Mouse (Mus musculus): ENCODE results near the gene Park7. TPM values are rescaled to one million over a fixed set of nuclear protein-coding genes. Genes with fewer than 3 reads are reported as not detected.
"Not testable (repeated sequence)": the region's sequence is repeated elsewhere in the genome, so short reads cannot be mapped to it uniquely, and the experiment has no call there.

Park7 gene
- polyA plus RNA-seq, 1 experiment: 112 TPM

DNA sequence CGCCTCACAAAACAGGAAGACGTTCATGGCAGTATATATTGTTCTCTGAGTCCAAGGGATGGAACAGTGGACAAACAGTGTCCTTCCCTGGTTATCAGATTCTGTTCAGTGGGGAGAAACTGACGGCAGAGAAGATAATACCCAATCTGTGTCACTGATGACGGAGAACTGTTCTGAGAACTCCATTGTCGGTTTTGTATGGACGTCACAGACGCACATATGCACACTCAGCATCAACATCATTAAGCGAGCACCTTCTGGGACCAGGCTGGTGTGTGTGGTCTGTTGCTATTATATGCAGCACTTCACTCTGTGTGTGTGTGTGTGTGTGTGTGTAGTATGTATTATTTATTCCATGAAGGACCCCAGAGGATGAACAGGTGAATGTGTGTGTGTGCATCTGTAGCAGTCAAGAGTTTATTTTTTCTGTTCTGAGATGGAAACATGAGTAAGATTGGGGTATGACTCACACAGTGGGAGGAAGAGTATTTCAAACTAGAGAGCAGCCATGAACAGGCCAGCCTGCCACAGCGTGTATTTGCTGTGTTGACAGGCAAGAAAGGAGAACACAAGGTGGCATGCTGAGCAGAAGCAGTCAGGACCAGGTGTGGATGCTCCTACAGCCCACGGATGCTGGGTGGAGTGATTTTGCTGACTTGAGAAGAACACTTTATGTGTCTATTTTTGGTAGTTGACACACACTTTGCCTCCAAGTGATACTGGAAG, 1.1 kb upstream of the Park7 start:
- Histone ChIP-seq H3K4me1 (ENCODE audit: control insufficient read depth, insufficient read depth, low read length) (peaks cover 9% of the 10 kb centered on the region; the same call in 1 of the 2 replicates), H3K4me3 (replicated peaks; ENCODE audit: extremely low read depth, low read depth, low read length) (peak overlapping the region; percentile 96)
- DNase-seq: no peak
- WGBS: 25% methylated on average over 10 of the region's 10 CpGs
- TF ChIP-seq POLR2A (IDR thresholded peaks at IDR 0.05; ENCODE audit: borderline replicate concordance, extremely low read depth, low read depth, low read length) (no peak), CTCF (IDR thresholded peaks at IDR 0.05; ENCODE audit: insufficient read depth, low read length) (no peak)

GRCm38 (mm10) chr4:150913743-150914142, 494 bp downstream of the Park7 start:
- no peak for TF ChIP-seq POLR2A (IDR thresholded peaks at IDR 0.05; ENCODE audit: borderline replicate concordance, extremely low read depth, low read depth, low read length)
- TF ChIP-seq CTCF (IDR thresholded peaks at IDR 0.05; ENCODE audit: insufficient read depth, low read length): no peak
- H3K4me3 ChIP-seq (replicated peaks; ENCODE audit: extremely low read depth, low read depth, low read length): peak overlapping the region; percentile 96
- 11% methylated on average over 12 of the region's 12 CpGs for WGBS
- peaks cover 15% of the 10 kb centered on the region for H3K4me1 ChIP-seq (ENCODE audit: control insufficient read depth, insufficient read depth, low read length)
- no peak for DNase-seq

DNA sequence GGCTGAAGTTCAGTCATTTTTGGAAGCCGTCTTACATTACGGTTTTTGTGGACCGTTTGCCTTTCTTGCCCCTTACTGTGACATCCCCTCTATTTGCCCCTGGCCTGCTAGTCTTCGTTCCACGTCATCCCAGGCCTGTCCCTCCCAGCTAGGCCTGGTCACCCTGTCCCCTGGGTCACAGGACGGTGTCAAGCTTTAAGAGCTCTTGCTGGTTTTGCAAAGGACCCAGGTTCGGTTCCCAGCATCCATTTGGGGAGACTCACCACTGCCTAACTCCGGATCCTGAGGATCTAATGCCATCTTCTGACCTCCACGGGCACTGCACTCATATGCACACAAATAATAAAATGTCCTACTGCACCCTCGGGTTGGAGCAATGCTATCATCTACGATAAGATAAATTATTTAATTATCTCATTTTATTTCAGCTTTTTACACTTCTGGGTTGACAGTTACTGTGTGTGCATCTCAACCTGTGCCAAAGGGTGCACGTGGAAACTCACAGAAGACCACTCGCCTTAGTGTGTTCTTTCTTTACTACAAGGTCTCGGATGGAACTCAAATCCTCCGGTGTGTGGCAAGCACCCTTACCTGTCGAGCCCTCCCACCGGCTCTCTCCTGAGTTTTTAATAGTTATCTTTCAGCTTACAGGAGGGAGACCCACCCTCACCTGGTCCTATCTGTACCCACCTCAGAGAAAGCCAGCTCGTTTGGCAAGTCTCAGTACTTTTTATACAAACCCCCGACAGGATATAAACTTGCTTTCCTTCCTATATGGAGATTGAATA, 3.9 kb downstream of the Park7 start:
- Histone ChIP-seq H3K4me3 (replicated peaks; ENCODE audit: extremely low read depth, low read depth, low read length) (peak overlapping the region; percentile 12), H3K4me1 (ENCODE audit: control insufficient read depth, insufficient read depth, low read length) (peaks cover 15% of the 10 kb centered on the region)
- TF ChIP-seq POLR2A (IDR thresholded peaks at IDR 0.05; ENCODE audit: borderline replicate concordance, extremely low read depth, low read depth, low read length): no peak
- DNase-seq: no peak
- WGBS: 84% methylated on average over 19 of the region's 19 CpGs

GRCm38 (mm10) chr4:150909451-150910156, 4.6 kb downstream of the Park7 start:
- H3K4me1 ChIP-seq (ENCODE audit: control insufficient read depth, insufficient read depth, low read length): peaks cover 9% of the 10 kb centered on the region
- TF ChIP-seq CTCF (IDR thresholded peaks at IDR 0.05; ENCODE audit: insufficient read depth, low read length) (no peak), POLR2A (IDR thresholded peaks at IDR 0.05; ENCODE audit: borderline replicate concordance, extremely low read depth, low read depth, low read length) (peak; percentile 91; the same call in 1 of the 2 replicates)
- under 1% methylated on average over 56 of the region's 56 CpGs for WGBS
- peak; percentile 98 for DNase-seq
- H3K4me3 ChIP-seq (replicated peaks; ENCODE audit: extremely low read depth, low read depth, low read length): peak overlapping the region; percentile 73

- 74% methylated on average over 5 of the region's 5 CpGs for WGBS
- not testable (repeated sequence) for H3K4me3 ChIP-seq (replicated peaks; ENCODE audit: extremely low read depth, low read depth, low read length); H3K4me1 ChIP-seq (ENCODE audit: control insufficient read depth, insufficient read depth, low read length); DNase-seq
Observed at GRCm38 (mm10) chr4:150908512-150908911, 5.7 kb downstream of the Park7 start.

DNA sequence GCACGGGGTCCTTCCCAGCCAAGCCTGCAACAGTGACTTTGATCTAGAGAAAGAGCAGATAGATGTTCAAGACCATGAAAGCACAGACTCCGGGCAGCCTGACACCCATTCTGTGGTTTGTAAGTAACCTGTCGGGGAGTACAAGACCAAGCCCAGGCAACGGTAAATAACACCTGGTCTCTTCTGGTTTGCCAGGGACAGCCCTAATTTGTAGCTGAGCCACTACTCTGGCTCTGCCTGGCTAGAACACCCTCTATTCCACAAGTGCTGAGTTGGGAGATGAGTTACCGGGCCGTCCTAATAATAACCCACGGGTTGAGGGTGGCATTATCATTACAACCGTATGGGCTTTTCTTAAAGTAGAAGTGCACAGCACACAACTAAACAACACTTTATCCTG, 7.1 kb downstream of the Park7 start:
- WGBS: 92% methylated on average over 8 of the region's 8 CpGs
- TF ChIP-seq POLR2A (IDR thresholded peaks at IDR 0.05; ENCODE audit: borderline replicate concordance, extremely low read depth, low read depth, low read length): no peak
- no peak for TF ChIP-seq CTCF (IDR thresholded peaks at IDR 0.05; ENCODE audit: insufficient read depth, low read length)
- DNase-seq: no peak
- Histone ChIP-seq H3K4me1 (ENCODE audit: control insufficient read depth, insufficient read depth, low read length) (peaks cover 6% of the 10 kb centered on the region; the same call in 1 of the 2 replicates), H3K4me3 (replicated peaks; ENCODE audit: extremely low read depth, low read depth, low read length) (no peak overlapping the region)

- TF ChIP-seq CTCF (IDR thresholded peaks at IDR 0.05; ENCODE audit: insufficient read depth, low read length) (no peak), POLR2A (IDR thresholded peaks at IDR 0.05; ENCODE audit: borderline replicate concordance, extremely low read depth, low read depth, low read length) (no peak)
- 88% methylated on average over 14 of the region's 14 CpGs for WGBS
- no peak overlapping the region for H3K4me3 ChIP-seq (replicated peaks; ENCODE audit: extremely low read depth, low read depth, low read length)
- no peak for DNase-seq
- H3K4me1 ChIP-seq (ENCODE audit: control insufficient read depth, insufficient read depth, low read length): no peaks in the 10 kb centered on the region; the same call in 1 of the 2 replicates
Observed at GRCm38 (mm10) chr4:150903091-150903742, 11.0 kb downstream of the Park7 start.

DNA sequence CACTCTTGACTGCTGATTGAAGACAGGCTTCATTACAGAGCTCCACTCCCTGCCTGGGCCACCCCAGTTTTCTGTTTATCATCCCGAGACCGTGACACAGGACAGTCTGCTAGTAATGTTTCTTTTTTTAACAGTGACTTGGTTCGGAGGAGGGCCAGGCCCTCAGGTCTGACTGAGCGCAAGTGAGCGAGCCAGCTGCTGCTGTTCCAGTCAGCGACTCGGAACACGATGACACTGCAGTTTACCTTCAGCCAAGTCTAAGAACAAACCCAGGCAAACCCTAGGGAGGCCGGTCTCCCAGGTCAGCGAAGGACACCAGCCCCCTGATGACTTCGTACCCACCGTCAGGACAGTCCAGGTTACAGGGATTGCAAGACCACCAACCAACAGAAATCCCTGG, 12.2 kb downstream of the Park7 start:
- no peak for DNase-seq
- TF ChIP-seq POLR2A (IDR thresholded peaks at IDR 0.05; ENCODE audit: borderline replicate concordance, extremely low read depth, low read depth, low read length): no peak
- no peak for TF ChIP-seq CTCF (IDR thresholded peaks at IDR 0.05; ENCODE audit: insufficient read depth, low read length)
- WGBS: 86% methylated on average over 12 of the region's 12 CpGs
- no peaks in the 10 kb centered on the region; the same call in 1 of the 2 replicates for H3K4me1 ChIP-seq (ENCODE audit: control insufficient read depth, insufficient read depth, low read length)
- H3K4me3 ChIP-seq (replicated peaks; ENCODE audit: extremely low read depth, low read depth, low read length): no peak overlapping the region

- Histone ChIP-seq H3K4me3 (replicated peaks; ENCODE audit: extremely low read depth, low read depth, low read length) (no peak overlapping the region), H3K4me1 (ENCODE audit: control insufficient read depth, insufficient read depth, low read length) (no peaks in the 10 kb centered on the region; the same call in 1 of the 2 replicates)
- 44% methylated on average over 9 of the region's 9 CpGs for WGBS
- peak; percentile 79 for DNase-seq
- TF ChIP-seq POLR2A (IDR thresholded peaks at IDR 0.05; ENCODE audit: borderline replicate concordance, extremely low read depth, low read depth, low read length) (no peak), CTCF (IDR thresholded peaks at IDR 0.05; ENCODE audit: insufficient read depth, low read length) (peak; percentile 90)
Observed at GRCm38 (mm10) chr4:150901651-150902050, 12.6 kb downstream of the Park7 start.
